Mouse (Mus musculus): ENCODE data around the gene Kcnma1. TPM values are rescaled to one million over a fixed set of nuclear protein-coding genes. Genes with fewer than 3 reads are reported as not detected.
A peak's percentile ranks its signal among the peaks of the same experiment; 100 is the strongest.

Kcnma1 gene
- polyA plus RNA-seq, 1 experiment = 4.9 TPM

- H3K27ac ChIP-seq (ENCODE audit: control insufficient read depth, insufficient read depth, low read length) = no peak overlapping the region
- H3K4me3 ChIP-seq (ENCODE audit: control insufficient read depth, insufficient read depth, low read length) = no peak overlapping the region
- TF ChIP-seq CTCF (IDR thresholded peaks at IDR 0.05; ENCODE audit: borderline replicate concordance, control insufficient read depth, extremely low read depth, insufficient read depth, low read length, poor library complexity) (no peak), POLR2A (IDR thresholded peaks at IDR 0.05; ENCODE audit: control insufficient read depth, extremely low read depth, insufficient read depth, low read length, poor library complexity) (no peak)
- WGBS = 11% methylated on average over 4 of the region's 4 CpGs
- H3K4me1 ChIP-seq (replicated peaks; ENCODE audit: control insufficient read depth, insufficient read depth, low read length) = no peaks in the 10 kb centered on the region
- no peaks in the 10 kb centered on the region for H3K27me3 ChIP-seq (ENCODE audit: control insufficient read depth, insufficient read depth, low read length)
- DNase-seq = peak; percentile 41
- no peaks in the 10 kb centered on the region for H3K36me3 ChIP-seq (ENCODE audit: control insufficient read depth, insufficient read depth, low read length)
These were observed 484.6 kb downstream of the Kcnma1 start for GRCm38 (mm10) chr14:23529720-23530119.

GRCm38 (mm10) chr14:23529229-23529628 is 485.1 kb downstream of the Kcnma1 start:
- Histone ChIP-seq H3K4me1 (replicated peaks; ENCODE audit: control insufficient read depth, insufficient read depth, low read length) (no peaks in the 10 kb centered on the region), H3K27me3 (ENCODE audit: control insufficient read depth, insufficient read depth, low read length) (no peaks in the 10 kb centered on the region), H3K36me3 (ENCODE audit: control insufficient read depth, insufficient read depth, low read length) (no peaks in the 10 kb centered on the region), H3K27ac (ENCODE audit: control insufficient read depth, insufficient read depth, low read length) (no peak overlapping the region), H3K4me3 (ENCODE audit: control insufficient read depth, insufficient read depth, low read length) (no peak overlapping the region)
- 100% methylated on average over 1 of the region's 1 CpGs for WGBS
- DNase-seq = no peak
- TF ChIP-seq CTCF (IDR thresholded peaks at IDR 0.05; ENCODE audit: borderline replicate concordance, control insufficient read depth, extremely low read depth, insufficient read depth, low read length, poor library complexity) (no peak), POLR2A (IDR thresholded peaks at IDR 0.05; ENCODE audit: control insufficient read depth, extremely low read depth, insufficient read depth, low read length, poor library complexity) (no peak)

- Histone ChIP-seq H3K36me3 (ENCODE audit: control insufficient read depth, insufficient read depth, low read length) (no peaks in the 10 kb centered on the region), H3K4me1 (replicated peaks; ENCODE audit: control insufficient read depth, insufficient read depth, low read length) (no peaks in the 10 kb centered on the region), H3K4me3 (ENCODE audit: control insufficient read depth, insufficient read depth, low read length) (no peak overlapping the region), H3K27me3 (ENCODE audit: control insufficient read depth, insufficient read depth, low read length) (no peaks in the 10 kb centered on the region), H3K27ac (ENCODE audit: control insufficient read depth, insufficient read depth, low read length) (no peak overlapping the region)
- 79% methylated on average over 1 of the region's 1 CpGs for WGBS
- TF ChIP-seq CTCF (IDR thresholded peaks at IDR 0.05; ENCODE audit: borderline replicate concordance, control insufficient read depth, extremely low read depth, insufficient read depth, low read length, poor library complexity) (no peak), POLR2A (IDR thresholded peaks at IDR 0.05; ENCODE audit: control insufficient read depth, extremely low read depth, insufficient read depth, low read length, poor library complexity) (no peak)
- no peak for DNase-seq
These were observed 488.4 kb downstream of the Kcnma1 start for GRCm38 (mm10) chr14:23525910-23526309.

GRCm38 (mm10) chr14:23523825-23524491 is 490.3 kb downstream of the Kcnma1 start:
- DNase-seq = no peak
- 92% methylated on average over 6 of the region's 6 CpGs for WGBS
- Histone ChIP-seq H3K27ac (ENCODE audit: control insufficient read depth, insufficient read depth, low read length) (no peak overlapping the region), H3K4me3 (ENCODE audit: control insufficient read depth, insufficient read depth, low read length) (no peak overlapping the region), H3K36me3 (ENCODE audit: control insufficient read depth, insufficient read depth, low read length) (no peaks in the 10 kb centered on the region), H3K27me3 (ENCODE audit: control insufficient read depth, insufficient read depth, low read length) (no peaks in the 10 kb centered on the region), H3K4me1 (replicated peaks; ENCODE audit: control insufficient read depth, insufficient read depth, low read length) (no peaks in the 10 kb centered on the region)
- TF ChIP-seq POLR2A (IDR thresholded peaks at IDR 0.05; ENCODE audit: control insufficient read depth, extremely low read depth, insufficient read depth, low read length, poor library complexity) (no peak), CTCF (IDR thresholded peaks at IDR 0.05; ENCODE audit: borderline replicate concordance, control insufficient read depth, extremely low read depth, insufficient read depth, low read length, poor library complexity) (no peak)

- WGBS = 87% methylated on average over 4 of the region's 4 CpGs
- TF ChIP-seq POLR2A (IDR thresholded peaks at IDR 0.05; ENCODE audit: control insufficient read depth, extremely low read depth, insufficient read depth, low read length, poor library complexity) (no peak), CTCF (IDR thresholded peaks at IDR 0.05; ENCODE audit: borderline replicate concordance, control insufficient read depth, extremely low read depth, insufficient read depth, low read length, poor library complexity) (no peak)
- Histone ChIP-seq H3K27ac (ENCODE audit: control insufficient read depth, insufficient read depth, low read length) (no peak overlapping the region), H3K4me3 (ENCODE audit: control insufficient read depth, insufficient read depth, low read length) (no peak overlapping the region), H3K27me3 (ENCODE audit: control insufficient read depth, insufficient read depth, low read length) (no peaks in the 10 kb centered on the region), H3K4me1 (replicated peaks; ENCODE audit: control insufficient read depth, insufficient read depth, low read length) (no peaks in the 10 kb centered on the region), H3K36me3 (ENCODE audit: control insufficient read depth, insufficient read depth, low read length) (no peaks in the 10 kb centered on the region)
- DNase-seq = no peak
These were observed 491.6 kb downstream of the Kcnma1 start for GRCm38 (mm10) chr14:23522606-23523159.

- Histone ChIP-seq H3K27ac (ENCODE audit: control insufficient read depth, insufficient read depth, low read length) (no peak overlapping the region), H3K36me3 (ENCODE audit: control insufficient read depth, insufficient read depth, low read length) (no peaks in the 10 kb centered on the region), H3K4me1 (replicated peaks; ENCODE audit: control insufficient read depth, insufficient read depth, low read length) (no peaks in the 10 kb centered on the region), H3K27me3 (ENCODE audit: control insufficient read depth, insufficient read depth, low read length) (no peaks in the 10 kb centered on the region), H3K4me3 (ENCODE audit: control insufficient read depth, insufficient read depth, low read length) (no peak overlapping the region)
- no peak for DNase-seq
- 78% methylated on average over 10 of the region's 10 CpGs for WGBS
- TF ChIP-seq CTCF (IDR thresholded peaks at IDR 0.05; ENCODE audit: borderline replicate concordance, control insufficient read depth, extremely low read depth, insufficient read depth, low read length, poor library complexity) = no peak
- TF ChIP-seq POLR2A (IDR thresholded peaks at IDR 0.05; ENCODE audit: control insufficient read depth, extremely low read depth, insufficient read depth, low read length, poor library complexity) = no peak
These were observed 493.1 kb downstream of the Kcnma1 start for GRCm38 (mm10) chr14:23521080-23521684.
